Mouse (Mus musculus) monocyte, adult 2 months (primary cell): ENCODE measurements at regions not wholly inside any gene's neighbourhood (a gene's known extent, or its start where the extent isn't known, plus 50 kb on each side); places are given as distances from the start of the nearest gene placed in this dataset.
"Not testable (repeated sequence)": the region's sequence is repeated elsewhere in the genome, so short reads cannot be mapped to it uniquely, and the experiment has no call there.

Source experiments
- DNase-seq, 2 experiments: peaks; one replicate each; pipeline ENCODE4 v3.0.0; 2022; ENCODE audit warnings: low spot score in 2 of 2, low read depth in 1 of 2

DNA sequence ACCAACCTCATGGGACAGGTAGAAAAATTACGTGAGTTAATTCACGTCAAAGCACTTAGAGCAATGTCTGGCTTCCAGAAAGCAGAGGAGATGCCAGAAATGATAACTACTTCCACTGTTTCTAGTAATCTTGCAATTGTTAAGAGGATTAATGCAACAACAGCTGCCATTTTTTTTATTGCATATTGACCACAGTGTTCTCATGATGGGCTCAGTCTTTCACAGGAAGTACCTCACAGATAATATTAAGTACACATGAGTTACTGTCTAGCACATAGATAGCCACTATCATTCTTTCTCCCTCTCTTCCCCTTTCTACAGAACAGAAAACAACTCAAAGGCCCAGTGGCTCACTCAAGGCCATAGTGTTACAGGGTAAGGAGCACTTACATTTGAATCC lies 104.8 kb upstream of the Abca1 start:
- no peak for DNase-seq

DNA sequence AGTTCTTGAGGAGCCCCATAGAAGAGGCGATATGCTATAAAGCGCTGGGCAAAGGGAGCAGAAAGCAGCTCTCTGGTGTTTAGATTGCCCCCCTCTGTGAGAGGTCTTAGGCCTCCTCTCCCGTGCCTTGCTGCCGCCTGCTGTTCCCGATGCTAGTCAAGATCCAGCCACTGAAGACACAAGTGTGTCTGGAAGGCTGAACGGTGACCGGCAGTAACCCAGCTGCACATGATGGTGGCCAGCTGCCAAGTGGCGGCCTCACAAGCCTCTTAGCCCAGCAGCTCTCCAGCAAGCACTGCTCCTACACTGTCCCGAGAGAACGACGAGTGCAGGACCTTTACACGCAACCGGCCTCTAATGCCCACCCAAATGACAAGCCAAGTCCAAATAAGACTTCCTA lies 104.1 kb upstream of the Abca1 start:
- DNase-seq = no peak

DNA sequence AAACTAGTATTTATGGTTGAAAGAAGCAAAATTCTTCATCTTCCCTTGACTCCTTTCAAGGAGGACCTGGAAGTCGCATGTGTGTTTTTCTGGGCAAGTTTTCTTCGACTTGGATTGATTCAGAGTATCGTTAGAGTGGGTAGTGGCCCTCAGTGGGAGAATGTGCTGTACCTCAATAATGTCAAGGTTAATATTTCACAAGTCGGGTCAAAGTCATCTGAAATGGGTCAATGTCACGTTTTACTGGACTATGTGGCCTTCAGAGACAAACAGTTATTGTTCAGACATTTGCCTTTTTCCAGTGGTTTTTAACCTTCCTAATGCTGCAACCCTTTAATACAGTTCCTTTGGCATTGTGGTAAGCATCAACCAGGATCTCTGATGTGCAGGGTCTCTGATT lies 102.8 kb upstream of the Abca1 start:
- no peak for DNase-seq

DNA sequence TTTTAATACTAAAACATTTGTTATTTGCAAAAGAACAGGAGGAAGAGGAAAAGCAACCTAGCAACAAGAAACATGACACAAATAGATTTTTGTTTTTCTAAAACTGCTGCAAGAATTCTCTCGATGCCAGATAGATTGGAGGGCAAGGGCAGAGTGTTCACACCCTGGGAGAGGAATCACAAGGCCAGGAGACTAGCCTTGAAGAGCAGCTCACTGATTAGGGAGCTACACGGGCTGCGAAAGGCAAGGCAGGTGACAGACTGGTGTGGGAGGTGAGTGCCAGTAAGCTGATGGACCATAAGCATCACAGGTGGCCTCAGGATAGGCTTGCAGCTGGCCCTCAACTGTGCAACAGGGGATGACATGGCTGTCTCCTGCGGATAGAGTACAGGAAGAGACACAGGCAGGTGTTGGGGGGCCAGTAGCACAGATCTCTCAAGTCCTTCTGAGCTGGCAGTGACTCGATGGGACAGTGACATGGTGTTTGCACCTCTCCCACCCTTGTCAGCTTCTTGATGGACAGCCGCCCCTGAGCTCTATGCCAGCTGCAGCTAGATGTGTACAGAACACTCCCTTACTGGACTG lies 102.0 kb upstream of the Abca1 start:
- DNase-seq = no peak

DNA sequence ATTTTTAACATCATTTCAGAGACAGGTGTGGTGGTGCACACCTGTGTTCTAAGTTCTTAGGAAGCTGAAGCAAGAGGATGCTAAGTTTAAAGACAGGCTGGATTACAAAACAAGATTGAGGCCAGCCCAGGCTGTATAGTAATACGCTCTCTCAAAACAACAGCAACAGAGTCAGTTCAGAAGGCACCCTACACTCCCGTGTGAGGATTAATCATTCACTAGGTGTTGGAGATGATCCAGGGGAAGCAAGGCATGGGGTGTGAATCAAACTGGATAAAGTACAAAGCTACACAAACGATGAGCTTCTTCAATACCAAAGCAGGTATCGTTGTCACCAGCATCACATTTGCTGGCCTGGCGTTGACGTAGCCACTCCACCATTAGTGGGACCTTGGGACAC lies 99.3 kb upstream of the Abca1 start:
- no peak for DNase-seq

DNA sequence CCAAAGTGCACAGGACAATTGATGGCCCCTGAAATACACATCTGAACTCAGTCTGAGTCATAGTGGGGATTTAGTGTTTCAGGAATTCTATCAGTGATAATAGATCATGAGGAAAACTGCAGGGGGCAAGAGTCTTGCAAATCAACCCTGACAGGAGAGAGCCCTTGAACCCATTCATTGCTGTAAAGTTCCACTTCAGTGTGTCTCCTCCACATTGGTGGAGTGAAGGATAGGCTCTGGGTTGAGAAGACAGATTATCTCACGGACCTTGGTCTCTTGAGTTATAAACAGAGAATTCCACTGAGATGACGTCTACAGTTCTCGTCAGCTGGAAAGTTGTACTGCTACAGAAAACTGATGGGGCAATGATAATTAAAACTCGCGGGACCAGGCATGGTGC lies 97.3 kb upstream of the Abca1 start:
- no peak for DNase-seq

DNA sequence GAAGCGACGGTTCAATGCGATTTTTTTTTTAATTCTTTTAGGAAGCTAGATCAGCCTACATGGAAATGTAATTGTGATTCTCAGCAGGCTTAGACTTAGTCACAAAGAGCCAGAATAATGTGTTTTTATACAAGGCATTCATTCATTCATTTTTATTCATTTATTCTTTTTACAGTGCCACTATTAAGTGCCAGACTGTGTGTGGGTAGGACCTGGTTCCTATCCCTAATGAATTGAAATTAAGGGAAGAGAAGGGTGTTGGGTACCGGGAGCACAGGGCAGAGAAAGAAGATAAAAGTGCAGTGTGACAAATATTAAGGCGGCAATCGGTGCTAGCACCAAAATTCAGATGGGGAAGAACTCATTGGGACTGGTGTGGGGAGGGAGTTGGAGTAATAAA lies 94.8 kb upstream of the Abca1 start:
- DNase-seq = no peak

DNA sequence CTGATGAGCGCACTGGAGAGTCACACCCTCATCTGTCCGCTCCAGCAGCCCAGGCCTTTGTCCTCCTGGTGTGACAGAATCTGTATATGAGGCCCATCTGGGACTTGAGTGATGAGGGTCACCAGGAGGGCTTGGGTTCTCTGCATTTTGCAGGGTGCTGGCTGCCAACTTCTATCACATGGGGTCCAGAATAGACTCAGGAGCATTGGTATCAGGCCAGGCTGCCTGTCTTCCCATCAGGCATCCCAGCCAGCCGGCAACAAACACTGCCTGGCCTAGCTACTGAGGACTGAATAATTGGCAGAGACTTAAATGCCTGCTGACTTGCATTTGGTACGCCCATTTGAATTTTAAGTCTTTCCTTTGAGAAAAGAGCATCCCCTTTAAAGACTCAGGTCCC lies 94.0 kb upstream of the Abca1 start:
- DNase-seq = no peak

DNA sequence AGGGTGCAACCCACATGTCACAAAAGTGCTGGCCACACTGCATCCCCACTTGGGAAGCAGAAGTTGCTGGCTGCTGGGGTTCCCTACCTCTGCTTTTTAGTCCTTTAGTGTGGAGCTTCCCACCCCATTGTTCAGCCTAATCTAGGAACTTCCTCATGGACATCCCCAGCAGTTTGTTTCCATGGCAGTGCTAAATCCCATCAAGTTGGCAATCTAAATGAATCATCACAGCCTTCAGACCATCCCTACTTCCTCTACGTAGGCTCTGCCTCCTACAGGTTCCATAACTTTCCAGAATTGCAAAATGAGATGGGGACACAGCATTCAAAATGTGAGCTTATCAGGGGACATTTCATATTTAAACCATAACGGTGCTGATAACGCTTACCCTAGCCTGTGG lies 90.6 kb upstream of the Abca1 start:
- DNase-seq = no peak

DNA sequence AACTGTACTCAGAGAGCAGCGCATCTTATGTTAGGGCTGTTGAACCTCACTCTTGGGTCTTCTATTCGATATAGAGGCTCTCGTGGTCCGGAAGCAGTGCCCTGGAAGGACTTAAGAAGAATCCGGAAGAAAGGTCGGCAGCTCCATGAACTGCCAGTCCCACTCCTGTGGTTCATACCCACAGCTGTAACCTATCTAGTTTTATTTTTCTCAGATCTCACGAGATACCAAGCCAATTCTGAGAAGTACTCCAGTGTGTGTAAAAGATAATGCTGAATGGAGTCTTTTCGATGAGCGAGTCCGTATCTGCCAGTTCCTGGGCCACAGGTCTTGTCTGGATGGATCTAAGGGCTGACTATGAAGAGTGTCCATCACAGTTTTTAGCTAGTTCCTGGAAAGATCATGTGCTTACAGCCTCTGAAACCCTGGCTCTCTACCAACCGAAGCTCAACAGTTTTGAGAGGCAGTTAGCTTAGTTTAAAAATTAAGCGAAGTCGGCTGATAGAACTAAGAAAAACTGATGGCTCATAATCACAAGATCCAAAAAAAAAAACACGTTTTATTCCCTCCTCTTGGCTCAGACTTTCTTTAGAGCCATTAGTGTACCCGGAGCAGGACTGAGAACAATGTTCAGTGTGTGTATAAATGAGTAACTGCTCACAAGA lies 86.5 kb upstream of the Abca1 start:
- DNase-seq = no peak

DNA sequence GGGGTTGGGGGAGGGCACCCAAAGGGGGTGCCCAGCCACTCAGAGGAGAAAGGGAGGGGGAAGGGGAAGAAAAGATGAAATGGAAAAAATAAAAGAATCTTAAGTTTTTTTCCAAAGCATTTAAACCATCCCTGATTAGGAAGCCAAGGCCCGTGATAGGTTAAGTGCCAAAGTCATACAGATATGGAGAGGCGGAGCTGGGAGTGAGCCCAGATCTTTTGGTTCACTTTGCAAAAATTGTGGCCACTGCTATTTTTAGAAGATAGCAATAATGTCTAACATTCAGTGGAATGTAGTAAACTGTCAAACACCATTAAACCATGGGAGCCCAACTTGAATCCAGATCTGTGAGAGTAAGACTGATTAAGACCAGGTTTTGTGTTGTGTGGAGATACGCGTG lies 85.9 kb upstream of the Abca1 start:
- DNase-seq = no peak

DNA sequence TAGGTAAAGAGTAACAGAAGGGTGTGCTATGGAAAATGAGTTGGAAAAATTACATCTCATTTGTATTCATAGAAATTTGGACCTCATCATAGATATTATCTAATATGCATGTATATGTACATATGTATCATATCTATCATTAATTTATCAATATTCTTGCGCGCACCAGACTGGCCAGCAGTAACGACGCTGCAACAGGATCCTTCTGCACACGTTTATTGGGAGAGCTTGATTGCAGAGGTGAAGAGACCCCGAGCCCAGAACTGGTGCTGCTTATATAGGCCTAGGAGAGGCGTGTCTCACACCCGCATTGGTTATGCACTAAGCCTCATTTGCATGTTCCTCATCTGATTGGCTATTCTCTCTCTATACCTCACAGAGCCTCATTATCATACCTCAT lies 83.8 kb upstream of the Abca1 start:
- DNase-seq = not testable (repeated sequence)

DNA sequence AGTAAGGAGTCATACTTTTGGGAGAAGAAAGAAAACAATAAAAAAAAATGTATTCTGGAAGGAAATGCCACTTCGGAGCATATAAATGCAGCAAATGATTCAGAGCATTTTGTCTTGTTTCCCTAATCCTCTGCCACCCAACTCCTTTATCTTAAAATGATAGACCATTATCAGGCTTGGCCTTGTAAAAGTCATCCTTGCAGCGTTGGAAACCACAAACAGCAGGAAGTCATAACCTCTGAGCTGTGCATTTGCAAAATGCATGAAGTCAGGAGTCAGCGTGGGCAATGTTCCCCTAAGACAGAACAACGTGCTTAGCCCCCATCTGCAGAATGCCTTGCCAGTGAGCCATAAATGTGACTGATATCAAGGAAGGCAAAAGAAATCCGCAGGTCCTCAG lies 80.2 kb upstream of the Abca1 start:
- DNase-seq = no peak

DNA sequence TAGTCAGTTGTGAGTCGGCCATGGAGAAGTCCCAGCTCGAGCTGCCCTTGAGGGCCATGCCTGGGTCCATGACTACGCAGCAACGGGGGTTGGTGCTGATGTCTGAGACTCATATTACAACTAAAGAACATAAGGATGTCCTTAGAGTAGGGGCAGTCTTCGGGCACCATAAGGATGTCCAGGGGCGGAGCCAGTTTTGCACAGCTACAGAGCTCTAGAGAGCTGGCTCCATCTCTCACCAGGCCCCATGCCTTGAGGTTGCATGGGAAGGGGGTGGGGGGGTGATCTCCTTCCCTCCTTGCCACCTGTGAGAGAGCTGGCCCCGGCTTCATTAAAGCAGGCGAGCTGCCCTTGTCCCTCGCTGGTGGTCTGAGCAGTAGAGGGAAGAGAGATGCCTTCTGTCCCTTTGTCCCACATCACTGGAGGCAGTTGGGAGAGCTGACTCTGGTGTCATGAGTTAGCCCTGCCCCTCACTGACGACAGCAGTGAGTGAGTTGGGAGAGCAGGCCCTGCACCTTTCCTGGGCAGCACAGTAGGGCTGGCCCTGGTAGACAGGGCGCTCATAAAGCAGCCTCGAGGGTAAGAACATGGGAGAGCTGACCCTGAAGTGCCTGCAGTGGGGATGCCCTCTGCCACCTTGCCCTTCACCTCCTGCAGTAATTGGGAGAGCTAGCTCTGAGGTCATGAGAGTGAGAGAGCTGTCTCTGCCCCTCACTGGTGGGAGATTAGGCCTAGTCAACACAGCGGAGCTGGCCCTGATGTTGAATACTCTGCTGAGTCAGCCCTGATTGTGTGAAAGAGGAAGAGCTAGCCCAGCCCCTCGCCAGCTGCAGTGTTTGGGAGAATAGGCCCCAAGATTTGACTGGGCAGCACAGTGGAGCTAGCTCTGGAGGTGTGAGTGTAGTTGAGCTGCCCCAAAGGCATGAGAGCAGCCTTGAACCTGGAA lies 78.9 kb upstream of the Abca1 start:
- peak in 1 of 2 experiments; percentile 3 for DNase-seq

DNA sequence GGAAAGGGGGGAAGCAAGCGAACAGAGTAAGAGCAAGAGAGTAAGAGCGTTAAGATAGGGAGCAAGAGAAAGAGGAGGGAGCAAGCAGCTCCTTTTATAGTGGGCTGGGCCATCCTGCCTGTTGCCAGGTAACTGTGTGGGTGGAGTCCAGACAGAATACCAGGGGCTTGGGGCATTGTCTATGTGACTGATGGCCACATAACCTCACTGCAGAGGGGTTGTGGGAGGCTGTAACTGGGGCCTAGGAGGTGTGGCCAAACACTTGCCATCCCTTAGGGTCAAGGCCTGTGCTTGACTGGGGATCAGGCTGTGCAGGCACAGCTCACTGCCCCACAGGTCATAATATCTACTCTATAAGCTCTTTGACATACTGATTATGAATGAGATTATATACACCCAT lies 76.2 kb upstream of the Abca1 start:
- DNase-seq = no peak

DNA sequence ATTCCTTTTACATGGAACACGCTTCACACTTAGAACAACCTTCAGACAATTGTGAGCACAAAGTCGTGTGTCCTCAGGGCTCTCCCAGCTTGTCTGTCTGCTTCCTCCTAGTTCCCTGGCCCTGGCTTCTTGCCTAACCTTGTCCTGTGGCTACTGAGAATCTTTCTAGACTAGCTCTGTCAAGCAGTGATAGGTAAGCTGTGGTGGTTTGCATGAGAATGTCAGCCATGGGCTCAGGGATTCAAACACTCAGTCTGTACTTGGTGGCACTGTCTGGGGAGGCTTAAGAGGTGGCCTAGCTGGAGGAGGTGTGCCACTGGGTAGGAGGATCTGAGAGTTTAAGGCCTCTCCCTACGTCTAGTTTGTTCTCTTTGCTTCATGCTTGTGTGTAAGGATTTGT lies 72.7 kb upstream of the Abca1 start:
- no peak for DNase-seq

DNA sequence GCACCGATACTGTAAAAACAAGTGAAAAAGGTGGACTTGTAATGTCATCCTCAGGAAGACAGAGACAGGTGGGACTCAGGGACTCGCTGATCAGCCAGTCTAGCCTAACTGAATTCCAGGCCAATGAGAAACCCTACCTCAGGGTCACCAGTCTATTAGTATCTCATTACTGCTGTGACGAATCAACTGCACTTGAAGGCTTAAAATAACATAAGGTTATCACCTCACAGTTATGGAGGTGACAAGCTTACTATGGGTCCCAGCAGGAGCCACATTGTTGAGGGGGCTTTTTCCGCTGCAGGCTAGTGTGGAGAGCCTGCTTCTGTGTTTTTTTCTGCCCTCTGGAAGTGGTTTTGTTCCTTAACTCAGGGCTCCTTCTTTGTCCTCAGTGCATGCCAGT lies 72.2 kb upstream of the Abca1 start:
- DNase-seq = no peak

DNA sequence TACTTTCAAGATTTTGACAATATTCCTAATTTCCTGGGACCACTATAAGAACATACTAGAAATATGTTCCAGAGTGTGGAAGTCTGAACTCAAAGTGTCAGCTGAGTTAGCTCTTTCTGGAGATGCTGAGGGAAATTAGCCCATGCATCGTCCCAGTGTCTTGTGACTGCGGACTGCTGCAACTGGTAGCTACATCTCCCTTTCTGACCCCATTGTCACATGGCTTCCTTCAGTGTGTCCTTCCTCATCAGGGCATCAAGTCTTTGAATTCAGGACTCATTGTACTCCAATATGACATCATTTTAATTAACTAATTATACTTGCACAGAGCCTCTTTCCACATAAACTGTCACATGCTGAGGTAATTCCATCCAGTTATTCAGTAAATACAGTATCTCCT lies 71.4 kb upstream of the Abca1 start:
- DNase-seq = no peak

DNA sequence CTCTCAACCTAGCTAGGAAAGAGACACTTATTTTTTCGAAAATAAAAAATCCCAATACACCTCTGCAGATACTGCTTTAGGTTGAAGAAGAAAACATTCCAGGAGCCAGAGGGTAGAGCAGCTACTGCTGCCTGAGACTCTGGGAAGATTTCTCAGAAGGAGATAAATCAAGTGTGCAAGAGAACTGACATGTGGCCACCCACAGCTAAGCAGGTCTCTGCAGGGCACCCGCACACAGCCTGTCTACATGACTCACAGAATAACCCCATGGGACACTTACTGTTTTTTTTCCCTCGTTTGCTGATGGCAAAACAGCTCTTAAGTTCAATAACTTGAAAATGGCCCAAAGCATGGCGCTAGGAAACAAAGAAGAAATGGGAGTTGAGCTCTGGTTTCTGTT lies 68.7 kb upstream of the Abca1 start:
- no peak for DNase-seq

DNA sequence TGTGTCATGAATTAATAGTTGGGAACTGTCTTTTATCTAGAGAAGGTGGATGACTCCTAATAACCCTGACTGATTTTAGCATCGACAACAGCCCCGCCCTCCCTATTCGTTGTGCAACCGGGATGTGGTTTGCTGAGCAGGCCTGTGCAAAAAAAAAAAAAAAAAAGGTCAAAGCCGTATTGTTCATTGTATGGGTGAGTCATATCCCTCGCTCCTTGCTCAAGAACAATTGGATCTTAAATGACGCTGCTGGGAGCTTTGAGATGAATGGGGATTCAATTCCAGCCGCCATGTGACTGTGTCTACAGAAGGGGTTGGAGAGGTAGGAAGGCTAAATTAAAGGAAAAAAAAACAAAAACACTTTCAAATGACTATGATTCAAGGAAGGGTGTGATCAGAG lies 68.1 kb upstream of the Abca1 start:
- peak; percentile 50 to 64 for DNase-seq

DNA sequence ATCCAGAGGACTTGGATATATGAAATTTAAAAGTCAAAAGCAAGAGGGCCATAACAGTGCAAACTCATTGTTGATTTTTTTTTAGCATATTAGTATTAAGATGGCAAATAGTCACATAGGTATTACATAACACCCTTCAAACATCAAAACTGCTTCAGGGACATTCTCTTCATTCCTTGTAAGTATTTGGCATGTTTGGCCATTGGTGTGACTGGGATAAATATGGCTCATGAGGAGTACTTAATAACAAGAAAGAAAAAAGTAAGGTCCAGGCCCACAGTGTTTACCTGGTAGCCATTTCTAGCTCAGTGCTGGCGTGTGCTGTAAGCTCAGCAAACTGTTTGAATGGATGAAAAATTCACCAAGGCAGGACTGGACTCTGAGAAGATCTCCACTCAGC lies 67.4 kb upstream of the Abca1 start:
- DNase-seq = no peak

DNA sequence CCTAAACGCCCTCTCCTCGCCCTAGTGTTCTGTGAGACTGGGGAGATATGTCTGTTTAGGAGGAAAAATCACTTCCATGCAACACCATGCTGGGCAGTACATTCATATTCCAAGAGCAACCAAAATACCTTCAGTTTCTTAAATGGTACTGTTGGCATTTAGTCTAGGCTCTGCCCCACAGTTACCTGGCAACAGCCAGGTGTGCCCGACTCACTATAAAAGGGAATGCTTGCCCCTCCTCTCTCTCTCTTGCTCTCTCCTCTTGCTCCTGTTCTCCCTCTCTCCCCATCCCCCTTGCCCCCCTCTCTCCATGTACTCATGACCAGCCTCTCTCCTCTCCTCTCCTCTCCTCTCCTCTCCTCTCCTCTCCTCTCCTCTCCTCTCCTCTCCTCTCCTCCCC lies 66.7 kb upstream of the Abca1 start:
- DNase-seq = no peak
